Mouse (Mus musculus): ENCODE measurements at regions not wholly inside any gene's neighbourhood (a gene's known extent, or its start where the extent isn't known, plus 50 kb on each side); places are given as distances from the start of the nearest gene placed in this dataset.

- no peak for ATAC-seq (ENCODE audit: insufficient number of reproducible peaks, insufficient read depth, low FRiP score, low TSS enrichment, low read depth)
- no peak overlapping the region for H3K9ac ChIP-seq (replicated peaks)
- H3K27me3 ChIP-seq, result no peaks in the 10 kb centered on the region
- H3K4me3 ChIP-seq (replicated peaks), result no peak overlapping the region
- H3K4me2 ChIP-seq, result no peak overlapping the region
- peaks cover 7% of the 10 kb centered on the region for H3K4me1 ChIP-seq (replicated peaks)
- H3K27ac ChIP-seq, result no peak overlapping the region
- H3K9me3 ChIP-seq, result no peaks in the 10 kb centered on the region
- H3K36me3 ChIP-seq, result no peaks in the 10 kb centered on the region
- 94% methylated on average over 3 of the region's 3 CpGs for WGBS
These were observed 257.0 kb upstream of the Sox9 start for GRCm38 (mm10) chr11:112524983-112525382.

- no peak for ATAC-seq (ENCODE audit: insufficient number of reproducible peaks, insufficient read depth, low FRiP score, low TSS enrichment, low read depth)
- H3K4me2 ChIP-seq, result no peak overlapping the region
- H3K27me3 ChIP-seq, result no peaks in the 10 kb centered on the region
- WGBS, result 34% methylated on average over 6 of the region's 6 CpGs
- H3K27ac ChIP-seq, result no peak overlapping the region
- no peak overlapping the region for H3K4me3 ChIP-seq (replicated peaks)
- no peaks in the 10 kb centered on the region for H3K36me3 ChIP-seq
- H3K9ac ChIP-seq (replicated peaks), result no peak overlapping the region
- peaks cover 29% of the 10 kb centered on the region for H3K4me1 ChIP-seq (replicated peaks)
- no peaks in the 10 kb centered on the region for H3K9me3 ChIP-seq
These were observed 239.5 kb upstream of the Sox9 start for GRCm38 (mm10) chr11:112542573-112542972.

- Histone ChIP-seq H3K4me2 (no peak overlapping the region), H3K9me3 (no peaks in the 10 kb centered on the region), H3K9ac (replicated peaks) (no peak overlapping the region), H3K4me1 (replicated peaks) (peaks cover 29% of the 10 kb centered on the region), H3K4me3 (replicated peaks) (no peak overlapping the region), H3K36me3 (no peaks in the 10 kb centered on the region), H3K27ac (no peak overlapping the region; the same call in 1 of the 2 replicates), H3K27me3 (no peaks in the 10 kb centered on the region)
- ATAC-seq (ENCODE audit: insufficient number of reproducible peaks, insufficient read depth, low FRiP score, low TSS enrichment, low read depth), result no peak
- 70% methylated on average over 6 of the region's 6 CpGs for WGBS
These were observed 238.6 kb upstream of the Sox9 start for GRCm38 (mm10) chr11:112543473-112543872.

- 53% methylated on average over 7 of the region's 7 CpGs for WGBS
- Histone ChIP-seq H3K36me3 (no peaks in the 10 kb centered on the region), H3K27ac (no peak overlapping the region), H3K4me2 (no peak overlapping the region), H3K4me1 (replicated peaks) (peaks cover 29% of the 10 kb centered on the region), H3K27me3 (no peaks in the 10 kb centered on the region), H3K9ac (replicated peaks) (no peak overlapping the region), H3K4me3 (replicated peaks) (no peak overlapping the region), H3K9me3 (no peaks in the 10 kb centered on the region)
- no peak for ATAC-seq (ENCODE audit: insufficient number of reproducible peaks, insufficient read depth, low FRiP score, low TSS enrichment, low read depth)
These were observed 236.6 kb upstream of the Sox9 start for GRCm38 (mm10) chr11:112545231-112546010.

GRCm38 (mm10) chr11:112546162-112546561, 235.9 kb upstream of the Sox9 start:
- no peak overlapping the region for H3K27ac ChIP-seq

GRCm38 (mm10) chr11:112552838-112553237, 229.2 kb upstream of the Sox9 start:
- Histone ChIP-seq H3K36me3 (no peaks in the 10 kb centered on the region), H3K9ac (replicated peaks) (no peak overlapping the region), H3K4me2 (no peak overlapping the region), H3K4me3 (replicated peaks) (no peak overlapping the region), H3K27ac (no peak overlapping the region), H3K27me3 (no peaks in the 10 kb centered on the region), H3K9me3 (no peaks in the 10 kb centered on the region), H3K4me1 (replicated peaks) (no peaks in the 10 kb centered on the region)
- 76% methylated on average over 6 of the region's 6 CpGs for WGBS
- no peak for ATAC-seq (ENCODE audit: insufficient number of reproducible peaks, insufficient read depth, low FRiP score, low TSS enrichment, low read depth)

More at GRCm38 (mm10) chr11:112546162-112546561, 235.9 kb upstream of the Sox9 start:
- no peak overlapping the region for H3K9ac ChIP-seq (replicated peaks)
- H3K27me3 ChIP-seq, result no peaks in the 10 kb centered on the region
- no peaks in the 10 kb centered on the region for H3K9me3 ChIP-seq
- 25% methylated on average over 5 of the region's 5 CpGs for WGBS
- no peak for ATAC-seq (ENCODE audit: insufficient number of reproducible peaks, insufficient read depth, low FRiP score, low TSS enrichment, low read depth)
- H3K4me3 ChIP-seq (replicated peaks), result no peak overlapping the region
- no peak overlapping the region for H3K4me2 ChIP-seq
- H3K4me1 ChIP-seq (replicated peaks), result peaks cover 29% of the 10 kb centered on the region
- no peaks in the 10 kb centered on the region for H3K36me3 ChIP-seq

- Histone ChIP-seq H3K36me3 (no peaks in the 10 kb centered on the region), H3K27ac (no peak overlapping the region), H3K4me3 (replicated peaks) (no peak overlapping the region), H3K4me2 (no peak overlapping the region), H3K27me3 (no peaks in the 10 kb centered on the region), H3K4me1 (replicated peaks) (peaks cover 4% of the 10 kb centered on the region; the same call in 1 of the 2 replicates), H3K9me3 (0 out of 2 replicates have a peak, but pooled peaks cover 8% of the 10 kb centered on the region), H3K9ac (replicated peaks) (no peak overlapping the region)
- 0 out of 2 replicates have a peak, but pooled peaks have one; percentile 63 for ATAC-seq (ENCODE audit: insufficient number of reproducible peaks, insufficient read depth, low FRiP score, low TSS enrichment, low read depth)
- WGBS, result 17% methylated on average over 9 of the region's 9 CpGs
These were observed 219.0 kb upstream of the Sox9 start for GRCm38 (mm10) chr11:112563027-112563426.

GRCm38 (mm10) chr11:112564706-112565215, 217.3 kb upstream of the Sox9 start:
- H3K9ac ChIP-seq (replicated peaks), result no peak overlapping the region
- 23% methylated on average over 1 of the region's 1 CpGs for WGBS
- peaks cover 4% of the 10 kb centered on the region; the same call in 1 of the 2 replicates for H3K4me1 ChIP-seq (replicated peaks)
- H3K27me3 ChIP-seq, result no peaks in the 10 kb centered on the region
- no peaks in the 10 kb centered on the region for H3K36me3 ChIP-seq
- H3K4me2 ChIP-seq, result no peak overlapping the region
- ATAC-seq (ENCODE audit: insufficient number of reproducible peaks, insufficient read depth, low FRiP score, low TSS enrichment, low read depth), result no peak
- no peaks in the 10 kb centered on the region for H3K9me3 ChIP-seq
- no peak overlapping the region for H3K27ac ChIP-seq
- no peak overlapping the region for H3K4me3 ChIP-seq (replicated peaks)

GRCm38 (mm10) chr11:112566071-112566470, 216.0 kb upstream of the Sox9 start:
- no peak for ATAC-seq (ENCODE audit: insufficient number of reproducible peaks, insufficient read depth, low FRiP score, low TSS enrichment, low read depth)
- Histone ChIP-seq H3K9ac (replicated peaks) (no peak overlapping the region), H3K27me3 (no peaks in the 10 kb centered on the region), H3K27ac (no peak overlapping the region), H3K4me2 (no peak overlapping the region), H3K36me3 (no peaks in the 10 kb centered on the region), H3K9me3 (no peaks in the 10 kb centered on the region), H3K4me1 (replicated peaks) (peaks cover 4% of the 10 kb centered on the region; the same call in 1 of the 2 replicates), H3K4me3 (replicated peaks) (no peak overlapping the region)
- 90% methylated on average over 3 of the region's 3 CpGs for WGBS

- no peak overlapping the region for H3K27ac ChIP-seq
- H3K9me3 ChIP-seq, result peaks cover 6% of the 10 kb centered on the region; the same call in 1 of the 2 replicates
- no peaks in the 10 kb centered on the region for H3K36me3 ChIP-seq
- H3K27me3 ChIP-seq, result no peaks in the 10 kb centered on the region
- H3K4me2 ChIP-seq, result no peak overlapping the region
- no peak for ATAC-seq (ENCODE audit: insufficient number of reproducible peaks, insufficient read depth, low FRiP score, low TSS enrichment, low read depth)
- no peak overlapping the region for H3K9ac ChIP-seq (replicated peaks)
- peaks cover 5% of the 10 kb centered on the region; the same call in 1 of the 2 replicates for H3K4me1 ChIP-seq (replicated peaks)
- no peak overlapping the region for H3K4me3 ChIP-seq (replicated peaks)
These were observed 194.6 kb upstream of the Sox9 start for GRCm38 (mm10) chr11:112587386-112587785.

GRCm38 (mm10) chr11:112588088-112588487, 193.9 kb upstream of the Sox9 start:
- peaks cover 5% of the 10 kb centered on the region; the same call in 1 of the 2 replicates for H3K4me1 ChIP-seq (replicated peaks)
- peaks cover 6% of the 10 kb centered on the region; the same call in 1 of the 2 replicates for H3K9me3 ChIP-seq
- no peak overlapping the region for H3K27ac ChIP-seq
- no peaks in the 10 kb centered on the region for H3K27me3 ChIP-seq
- H3K4me2 ChIP-seq, result no peak overlapping the region
- no peak overlapping the region for H3K4me3 ChIP-seq (replicated peaks)
- H3K9ac ChIP-seq (replicated peaks), result no peak overlapping the region
- WGBS, result 81% methylated on average over 11 of the region's 11 CpGs
- H3K36me3 ChIP-seq, result no peaks in the 10 kb centered on the region
- no peak for ATAC-seq (ENCODE audit: insufficient number of reproducible peaks, insufficient read depth, low FRiP score, low TSS enrichment, low read depth)

Data from limb, embryonic 12.5 days (tissue).